Mouse (Mus musculus): ENCODE measurements around the gene Gemin5. TPM values are rescaled to one million over a fixed set of nuclear protein-coding genes. Genes with fewer than 3 reads are reported as not detected.

The Gemin5 gene
- total and polyA plus RNA-seq, 3 experiments: 66.7 to 89.6 (median 88.6) TPM

GRCm38 (mm10) chr11:58169666-58170065 lies 1.3 kb upstream of the Gemin5 start:
- TF ChIP-seq USF2 (conservative IDR thresholded peaks at IDR 0.05; ENCODE audit: low read depth, low read length) (no peak), ZNF384 (IDR thresholded peaks at IDR 0.05; ENCODE audit: low read depth, low read length) (peak; percentile 63)
- Histone ChIP-seq H3K9ac (ENCODE audit: insufficient read depth, low read depth) (no peak overlapping the region), H3K27me3 (replicated peaks) (no peaks in the 10 kb centered on the region), H3K36me3 (replicated peaks in 1 of 2; ENCODE audit: control insufficient read depth in 1 of 2, insufficient read depth in 1 of 2, low read length in 1 of 2) (peaks cover 31 to 41% of the 10 kb centered on the region in 2 experiments), H3K79me2 (replicated peaks; ENCODE audit: control insufficient read depth, extremely low read depth, insufficient read depth, poor library complexity, severe bottlenecking) (peaks cover 37% of the 10 kb centered on the region), H3K4me2 (ENCODE audit: insufficient read depth, low read depth, poor library complexity, severe bottlenecking) (no peak overlapping the region), H3K4me1 (ENCODE audit: control insufficient read depth in 1 of 2, insufficient read depth in 2 of 2) (peaks cover 0 to 29% of the 10 kb centered on the region in 2 experiments; a peak in 2 of 4 replicates), H3K27ac (ENCODE audit: insufficient read depth, low read depth) (no peak overlapping the region), H3K4me3 (replicated peaks in 1 of 3; ENCODE audit: low read depth in 2 of 3, low read length in 2 of 3, poor library complexity in 1 of 3) (no peak overlapping the region), H3K9me3 (replicated peaks; ENCODE audit: low read length) (peaks cover 12% of the 10 kb centered on the region)
- dilution Hi-C loops (cut with MboI; ENCODE audit: extremely low pct_ligation_motif_present, extremely low pct_unique_long_range_greater_than_20kb, low sequenced_read_pairs) (no loop called here), in situ Hi-C loops (cut with MboI; ENCODE audit: low pct_ligation_motif_present, low pct_unique_long_range_greater_than_20kb, low sequenced_read_pairs) (no loop called here)
- DNase-seq (ENCODE audit: extremely low read depth): no peak

GRCm38 (mm10) chr11:58167822-58168166 lies 545 bp downstream of the Gemin5 start:
- peaks cover 30 to 41% of the 10 kb centered on the region in 2 experiments for H3K36me3 ChIP-seq (replicated peaks in 1 of 2; ENCODE audit: control insufficient read depth in 1 of 2, insufficient read depth in 1 of 2, low read length in 1 of 2)
- H3K27me3 ChIP-seq (replicated peaks): no peaks in the 10 kb centered on the region
- no peak for DNase-seq (ENCODE audit: extremely low read depth)
- peaks cover 12% of the 10 kb centered on the region for H3K9me3 ChIP-seq (replicated peaks; ENCODE audit: low read length)
- peak overlapping the region; percentile 56; the same call in 1 of the 2 replicates for H3K27ac ChIP-seq (ENCODE audit: insufficient read depth, low read depth)
- H3K4me3 ChIP-seq (replicated peaks in 1 of 3; ENCODE audit: low read depth in 2 of 3, low read length in 2 of 3, poor library complexity in 1 of 3): peak overlapping the region; percentile 89 to 95 (median 92)
- in situ Hi-C loops (cut with MboI; ENCODE audit: low pct_ligation_motif_present, low pct_unique_long_range_greater_than_20kb, low sequenced_read_pairs) (no loop called here), dilution Hi-C loops (cut with MboI; ENCODE audit: extremely low pct_ligation_motif_present, extremely low pct_unique_long_range_greater_than_20kb, low sequenced_read_pairs) (no loop called here)
- peaks cover 36% of the 10 kb centered on the region for H3K79me2 ChIP-seq (replicated peaks; ENCODE audit: control insufficient read depth, extremely low read depth, insufficient read depth, poor library complexity, severe bottlenecking)
- peak overlapping the region; percentile 87 for H3K4me2 ChIP-seq (ENCODE audit: insufficient read depth, low read depth, poor library complexity, severe bottlenecking)
- H3K9ac ChIP-seq (ENCODE audit: insufficient read depth, low read depth): peak overlapping the region; percentile 83
- peaks cover 0 to 27% of the 10 kb centered on the region in 2 experiments; a peak in 2 of 4 replicates for H3K4me1 ChIP-seq (ENCODE audit: control insufficient read depth in 1 of 2, insufficient read depth in 2 of 2)
- no peak for TF ChIP-seq ZNF384 (IDR thresholded peaks at IDR 0.05; ENCODE audit: low read depth, low read length)
- TF ChIP-seq EP300 (IDR thresholded peaks at IDR 0.05; ENCODE audit: low read length): no peak
- TF ChIP-seq MAX (IDR thresholded peaks at IDR 0.05; ENCODE audit: low read length): no peak
- TF ChIP-seq UBTF (IDR thresholded peaks at IDR 0.05; ENCODE audit: low read depth, low read length): no peak
- TF ChIP-seq TBP (conservative IDR thresholded peaks at IDR 0.05; ENCODE audit: low read depth, low read length): no peak
- TF ChIP-seq MXI1 (IDR thresholded peaks at IDR 0.05; ENCODE audit: low read depth, low read length): no peak
- no peak for TF ChIP-seq BHLHE40 (IDR thresholded peaks at IDR 0.05; ENCODE audit: low read depth, low read length)
- TF ChIP-seq JUND (conservative IDR thresholded peaks at IDR 0.05; ENCODE audit: low read depth, low read length): no peak
- TF ChIP-seq POLR2A (IDR thresholded peaks at IDR 0.05; ENCODE audit: low read depth, low read length): no peak
- TF ChIP-seq ZMIZ1 (IDR thresholded peaks at IDR 0.05; ENCODE audit: low read depth, low read length): no peak
- no peak for TF ChIP-seq SIN3A (IDR thresholded peaks at IDR 0.05; ENCODE audit: low read length)

GRCm38 (mm10) chr11:58165072-58165471 lies 3.3 kb downstream of the Gemin5 start:
- Histone ChIP-seq H3K9ac (ENCODE audit: insufficient read depth, low read depth) (no peak overlapping the region), H3K36me3 (replicated peaks in 1 of 2; ENCODE audit: control insufficient read depth in 1 of 2, insufficient read depth in 1 of 2, low read length in 1 of 2) (peaks cover 49 to 67% of the 10 kb centered on the region in 2 experiments), H3K27me3 (replicated peaks) (no peaks in the 10 kb centered on the region), H3K4me1 (ENCODE audit: control insufficient read depth in 1 of 2, insufficient read depth in 2 of 2) (peaks cover 0 to 14% of the 10 kb centered on the region in 2 experiments; a peak in 1 of 4 replicates), H3K27ac (ENCODE audit: insufficient read depth, low read depth) (no peak overlapping the region), H3K9me3 (replicated peaks; ENCODE audit: low read length) (peaks cover 12% of the 10 kb centered on the region), H3K79me2 (replicated peaks; ENCODE audit: control insufficient read depth, extremely low read depth, insufficient read depth, poor library complexity, severe bottlenecking) (peaks cover 25% of the 10 kb centered on the region), H3K4me3 (replicated peaks in 1 of 3; ENCODE audit: low read depth in 2 of 3, low read length in 2 of 3, poor library complexity in 1 of 3) (no peak overlapping the region), H3K4me2 (ENCODE audit: insufficient read depth, low read depth, poor library complexity, severe bottlenecking) (no peak overlapping the region)
- TF ChIP-seq MAZ (IDR thresholded peaks at IDR 0.05; ENCODE audit: low read depth, low read length) (no peak), MYC (IDR thresholded peaks at IDR 0.05; ENCODE audit: low read depth, low read length) (no peak), ZMIZ1 (IDR thresholded peaks at IDR 0.05; ENCODE audit: low read depth, low read length) (no peak), IRF4 (IDR thresholded peaks at IDR 0.05; ENCODE audit: low read depth, low read length) (no peak), MAFK (IDR thresholded peaks at IDR 0.05; ENCODE audit: insufficient replicate concordance, low read length) (no peak), CTCF (conservative IDR thresholded peaks at IDR 0.05 in 1 of 2, IDR thresholded peaks at IDR 0.05 in 1 of 2; ENCODE audit: low read depth in 2 of 2, low read length in 2 of 2) (peak; percentile 33 to 64; a peak in 2 of 4 replicates), RAD21 (IDR thresholded peaks at IDR 0.05; ENCODE audit: low read depth, low read length) (peak; percentile 47), MAX (IDR thresholded peaks at IDR 0.05; ENCODE audit: low read length) (0 out of 2 replicates have a peak, but pooled peaks have one; percentile 21), MXI1 (IDR thresholded peaks at IDR 0.05; ENCODE audit: low read depth, low read length) (no peak), E2F4 (IDR thresholded peaks at IDR 0.05; ENCODE audit: insufficient replicate concordance, low read depth, low read length) (no peak)
- in situ Hi-C loops (cut with MboI; ENCODE audit: low pct_ligation_motif_present, low pct_unique_long_range_greater_than_20kb, low sequenced_read_pairs) (no loop called here), dilution Hi-C loops (cut with MboI; ENCODE audit: extremely low pct_ligation_motif_present, extremely low pct_unique_long_range_greater_than_20kb, low sequenced_read_pairs) (no loop called here)
- peak; percentile 49 for DNase-seq (ENCODE audit: extremely low read depth)

Measured in CH12.LX (cell line).